Mouse (Mus musculus) cerebellum, adult 2 months (tissue): ENCODE measurements around the gene Atrnl1.

Experiments used
- CTCF ChIP-seq: fragments of 200-500 bp; IDR thresholded peaks from 2 replicates; pipeline ENCODE4 v1.5.1; 2011; ENCODE audit warnings: low read depth, mild to moderate bottlenecking, control low read depth, low read length, moderate library complexity, borderline replicate concordance; ENCODE audit not compliant: insufficient read depth
- POLR2A ChIP-seq: fragments of 200-500 bp; IDR thresholded peaks from 2 replicates; pipeline ENCODE4 v1.6.1; 2011; ENCODE audit warnings: low read length, control low read depth, borderline replicate concordance; ENCODE audit not compliant: insufficient read depth

DNA sequence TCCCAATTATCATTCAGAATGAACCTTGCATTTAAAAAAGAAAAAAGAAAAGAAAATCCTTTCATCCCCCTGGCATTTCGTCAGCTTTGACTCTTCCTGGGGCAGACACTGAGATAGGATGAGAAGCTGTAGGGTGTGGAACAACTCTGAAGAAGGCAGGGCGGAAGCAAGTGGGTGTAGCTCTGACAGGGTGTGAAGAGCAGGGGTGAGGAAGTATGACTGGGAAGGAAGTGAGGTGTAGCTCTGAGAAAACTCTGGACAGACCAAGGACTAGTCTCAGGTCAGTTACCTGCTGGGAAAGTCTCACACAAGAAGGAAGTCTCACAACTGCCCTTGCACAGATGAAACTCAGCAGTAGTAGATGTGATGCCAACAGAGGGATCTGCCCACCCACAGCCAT lies 486.4 kb downstream of the Atrnl1 start:
- TF ChIP-seq CTCF = no peak
- TF ChIP-seq POLR2A = no peak
